Mouse (Mus musculus) CD4-positive, CD25-positive, alpha-beta regulatory T cell, adult 4 months (primary cell): ENCODE results near the gene Tmem51. TPM values are rescaled to one million over a fixed set of nuclear protein-coding genes. Genes with fewer than 3 reads are reported as not detected.
A peak's percentile ranks its signal among the peaks of the same experiment; 100 is the strongest.

Source experiments
- ATAC-seq: one replicate; pipeline ENCODE4 v1.8.0; 2017
- polyA plus RNA-seq, 2 experiments: library from polyadenylated mRNA; unstranded; fragments of 100-300 nt; shearing (Covaris generic); gene quantifications; one replicate each; pipeline ENCODE4 v1.2.1; 2017

Gene Tmem51
- under 1 TPM; 0.86 to 0.96 TPM for polyA plus RNA-seq

DNA sequence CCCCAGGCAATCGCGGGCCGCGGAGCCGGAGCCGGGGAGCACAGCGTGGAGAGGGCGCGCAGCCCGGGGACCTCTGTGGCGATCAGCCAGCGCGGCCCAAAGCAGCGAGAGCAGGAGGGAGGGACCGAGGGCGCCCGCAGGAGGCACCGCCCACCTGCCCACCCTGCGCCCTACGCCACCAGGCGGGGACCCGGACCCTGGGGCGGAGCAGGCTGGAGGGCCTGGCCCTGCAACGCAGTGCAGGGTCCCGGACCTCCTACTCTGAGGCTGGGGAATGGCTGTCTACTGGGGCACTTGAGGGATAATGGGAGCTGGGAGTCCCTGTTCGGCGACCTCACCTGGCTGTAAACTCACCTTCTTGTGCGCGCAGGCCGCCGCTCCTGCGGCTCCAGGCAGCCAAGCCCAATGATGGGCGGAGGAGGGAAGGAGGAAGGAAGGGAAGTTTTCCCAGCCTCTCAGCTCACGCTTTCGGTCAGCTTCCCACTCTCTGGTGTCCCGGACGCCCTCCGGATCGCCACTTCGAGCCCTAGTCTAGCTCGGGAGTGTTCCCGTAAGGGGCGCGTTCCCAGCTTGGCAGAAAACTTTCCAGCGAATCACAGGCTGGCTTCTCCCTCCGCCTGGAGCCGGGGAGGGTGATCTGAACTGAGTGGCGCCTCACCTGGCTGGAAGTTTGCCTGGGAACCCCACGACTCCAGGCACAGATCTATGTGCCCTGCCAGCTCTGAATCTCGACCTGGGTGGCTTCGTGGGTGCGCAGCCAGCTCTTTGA lies at the start of gene Tmem51:
Tmem51 (minus strand) TSS at position 174 of the 769 bp plus-strand sequence.
- no peak for ATAC-seq

DNA sequence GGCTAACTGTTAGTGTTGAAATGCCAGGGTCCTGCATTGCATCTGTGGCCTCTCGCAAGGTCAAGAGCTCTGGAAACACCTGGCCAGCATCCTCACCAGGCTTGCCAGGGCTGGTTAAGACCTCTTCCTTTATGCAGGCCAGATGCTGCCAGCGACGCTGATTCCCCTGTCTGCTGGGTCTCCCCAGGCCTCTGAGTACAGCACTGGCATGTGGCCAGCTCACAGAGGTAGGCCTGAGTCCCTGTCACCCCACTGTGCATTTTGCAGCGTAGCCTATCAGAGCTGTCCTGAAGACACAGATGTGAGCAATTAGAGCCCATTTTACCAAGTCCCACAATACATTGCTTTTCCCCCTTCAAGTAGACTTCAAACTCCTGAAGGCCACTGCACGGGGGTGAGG lies 46.1 kb upstream of the Tmem51 start:
- no peak for ATAC-seq

DNA sequence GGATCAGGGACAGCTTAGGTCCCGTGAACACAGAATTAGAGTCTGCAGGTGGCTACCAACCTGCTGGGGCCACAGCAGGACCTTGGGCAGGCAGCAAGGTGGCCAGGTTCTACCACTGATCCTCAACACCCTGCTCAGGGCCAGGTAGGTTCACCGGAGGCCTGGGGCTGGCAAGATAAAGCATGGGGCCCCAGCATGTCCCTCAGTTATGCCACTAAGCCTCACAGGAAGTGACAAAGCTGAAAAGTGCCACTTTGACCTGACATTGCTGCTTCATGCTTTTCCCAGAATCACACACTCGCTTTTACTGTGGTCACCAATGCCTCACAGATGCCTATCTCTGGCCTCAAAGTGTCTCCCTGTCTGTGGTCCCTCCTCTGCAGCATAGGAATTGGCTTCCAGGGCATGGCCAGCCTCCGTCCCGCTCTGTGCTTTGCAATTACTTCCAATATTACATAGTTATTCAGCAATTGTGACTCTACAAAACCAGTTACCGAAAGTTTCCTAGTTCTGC lies 43.2 kb upstream of the Tmem51 start:
- ATAC-seq: no peak

DNA sequence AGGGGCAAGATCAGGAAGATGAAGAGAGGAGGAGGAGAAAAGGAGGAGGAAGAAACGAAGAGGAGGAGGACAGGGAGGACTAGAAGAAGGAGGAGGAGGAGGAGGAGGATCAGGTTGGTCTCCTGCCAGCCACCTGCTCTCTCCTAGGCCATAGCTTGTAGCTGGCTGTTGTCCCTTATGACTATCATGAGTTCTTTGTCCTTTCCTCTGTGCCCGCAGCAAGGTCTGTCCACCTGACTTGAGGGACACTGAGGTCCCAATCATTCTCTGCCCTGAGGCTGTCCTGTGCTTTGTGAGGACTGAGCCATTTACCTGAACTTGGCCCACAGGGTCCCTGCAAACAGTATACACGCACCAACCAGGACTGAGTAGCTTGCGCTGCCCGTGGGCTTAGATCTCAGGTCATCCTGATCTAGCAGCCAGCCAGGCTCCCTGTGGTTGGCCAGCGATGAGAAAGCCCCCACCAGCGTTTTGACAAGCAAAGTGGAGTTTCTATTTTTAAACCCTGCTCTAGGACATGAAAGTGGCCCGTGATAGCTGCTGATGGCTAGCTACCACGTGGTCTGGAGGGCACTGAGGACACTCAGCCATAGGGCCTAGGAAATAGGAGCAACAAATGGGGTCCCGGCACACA lies 42.7 kb upstream of the Tmem51 start:
- no peak for ATAC-seq

DNA sequence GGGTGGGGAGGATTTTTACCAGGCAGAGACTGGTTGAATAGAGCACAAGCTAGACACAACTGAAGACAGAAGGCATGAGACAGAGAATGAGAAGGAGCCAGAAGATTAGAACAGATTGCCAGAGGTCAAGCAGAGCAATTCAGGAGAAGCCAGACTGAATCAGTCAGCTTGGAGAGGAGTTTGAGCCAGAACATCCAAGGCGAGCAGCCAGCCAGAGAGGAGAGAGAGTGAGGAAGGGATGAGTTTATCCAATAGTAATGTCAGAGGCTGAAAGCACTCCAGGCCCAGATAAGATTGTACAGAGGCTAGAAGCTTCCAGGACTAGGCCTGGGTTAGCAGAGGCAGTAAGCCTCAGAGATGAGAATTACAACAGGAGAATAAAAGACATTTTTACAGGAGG lies 37.1 kb upstream of the Tmem51 start:
- no peak for ATAC-seq

DNA sequence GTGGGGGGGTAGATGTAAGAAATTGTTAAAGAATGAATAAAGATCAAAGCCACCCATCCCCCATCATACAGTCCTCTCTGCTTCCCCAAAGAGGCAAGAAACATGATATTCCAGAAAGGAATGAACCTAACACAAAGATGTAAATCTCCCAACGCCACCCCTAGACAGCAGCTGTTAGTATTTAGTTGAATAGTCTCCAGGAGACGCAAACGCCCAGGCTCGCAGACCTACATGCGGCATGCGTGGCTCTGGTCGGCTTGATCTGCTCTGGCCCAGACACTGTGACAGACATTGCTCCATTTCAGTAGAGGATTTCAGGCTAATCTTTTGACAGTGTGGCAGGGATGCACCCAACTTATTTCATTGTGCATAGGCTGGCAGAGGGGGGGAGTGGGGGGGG lies 34.4 kb upstream of the Tmem51 start:
- no peak for ATAC-seq

DNA sequence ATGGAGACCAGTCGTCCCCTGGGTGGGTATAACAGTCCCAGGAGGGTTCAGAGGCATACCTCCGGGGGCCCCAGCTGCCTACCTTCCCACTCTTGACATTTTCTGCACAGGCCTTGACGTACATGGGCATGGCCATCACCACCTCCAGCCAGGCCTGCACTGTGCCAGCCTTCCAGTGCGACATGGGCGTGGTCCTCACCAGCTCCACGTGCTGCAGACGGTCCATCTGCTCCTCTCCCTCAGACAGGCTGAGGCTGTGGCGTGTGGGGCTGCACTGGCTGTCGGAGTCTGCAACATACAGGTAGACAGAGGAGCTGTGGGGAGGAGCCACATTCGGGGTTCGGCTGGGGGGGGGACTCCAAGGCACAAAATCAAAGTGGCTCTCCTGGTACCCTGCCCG lies 33.9 kb upstream of the Tmem51 start:
- ATAC-seq: no peak

DNA sequence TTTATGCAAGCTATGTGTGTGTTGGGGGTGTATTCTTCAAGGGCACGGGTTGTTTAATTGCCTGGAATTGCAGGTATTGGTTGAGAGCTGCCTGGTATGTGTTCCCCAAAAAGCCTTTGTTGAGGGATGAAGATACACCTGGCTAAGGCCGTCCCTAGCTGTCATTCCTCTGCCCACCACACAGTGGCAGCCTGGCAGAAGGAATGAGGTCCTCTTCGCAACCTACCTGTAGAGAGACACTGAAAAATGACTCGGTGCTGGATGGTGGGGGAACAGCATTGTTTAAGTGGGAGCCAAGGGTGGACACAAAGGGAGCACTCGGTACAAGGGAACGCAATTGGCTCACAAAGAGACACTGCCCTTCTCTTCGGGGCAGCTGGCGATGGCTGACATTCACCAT lies 29.2 kb upstream of the Tmem51 start:
- ATAC-seq: no peak

DNA sequence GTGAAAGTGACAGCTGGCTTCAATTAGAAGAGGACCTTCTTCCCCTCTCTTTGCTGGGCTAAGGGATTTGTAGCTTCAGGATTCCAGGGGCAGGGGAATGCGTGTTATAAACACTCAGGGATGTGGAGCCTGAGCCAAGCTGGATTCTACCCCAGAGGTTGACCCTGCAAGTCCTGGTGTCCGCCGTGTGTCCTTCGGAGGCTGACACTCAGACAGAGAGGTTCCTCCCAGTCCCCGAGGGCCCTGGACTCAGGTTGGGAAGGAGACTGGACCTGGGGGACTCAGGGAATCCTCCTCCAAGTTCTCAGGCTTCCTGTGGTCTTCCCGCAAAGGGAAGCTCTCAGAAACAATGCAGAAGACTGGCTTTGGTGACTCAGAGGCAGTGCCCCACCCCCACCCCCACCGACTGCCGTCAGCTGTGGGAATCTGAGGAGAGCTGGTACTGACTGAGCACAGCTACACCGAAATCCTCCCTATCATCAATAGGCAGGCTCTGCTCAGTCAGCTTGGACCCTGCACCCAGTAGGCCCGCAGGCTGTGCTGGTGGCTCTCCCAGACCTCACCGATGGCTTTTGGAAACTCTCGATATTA lies 19.1 kb upstream of the Tmem51 start:
- ATAC-seq: no peak

DNA sequence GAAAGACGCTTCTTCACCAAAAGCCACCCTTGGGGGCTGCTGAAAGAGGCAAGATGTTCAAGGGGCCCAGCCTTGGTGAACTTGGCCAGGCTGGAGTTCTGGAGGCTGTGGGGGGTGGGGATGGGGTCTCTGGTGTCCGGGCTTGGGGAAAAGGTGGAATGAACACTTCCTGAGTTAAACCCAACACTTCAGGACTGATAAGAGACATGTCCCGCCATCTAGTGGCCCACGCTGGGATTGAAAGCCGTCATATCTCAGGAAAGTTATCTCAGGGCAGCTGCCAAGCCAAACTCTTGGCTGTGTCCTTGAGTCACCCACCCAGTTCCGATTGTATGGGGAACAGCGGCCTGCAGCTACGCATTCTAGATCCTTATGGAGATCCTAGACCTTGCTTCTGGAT lies 14.2 kb upstream of the Tmem51 start:
- no peak for ATAC-seq

DNA sequence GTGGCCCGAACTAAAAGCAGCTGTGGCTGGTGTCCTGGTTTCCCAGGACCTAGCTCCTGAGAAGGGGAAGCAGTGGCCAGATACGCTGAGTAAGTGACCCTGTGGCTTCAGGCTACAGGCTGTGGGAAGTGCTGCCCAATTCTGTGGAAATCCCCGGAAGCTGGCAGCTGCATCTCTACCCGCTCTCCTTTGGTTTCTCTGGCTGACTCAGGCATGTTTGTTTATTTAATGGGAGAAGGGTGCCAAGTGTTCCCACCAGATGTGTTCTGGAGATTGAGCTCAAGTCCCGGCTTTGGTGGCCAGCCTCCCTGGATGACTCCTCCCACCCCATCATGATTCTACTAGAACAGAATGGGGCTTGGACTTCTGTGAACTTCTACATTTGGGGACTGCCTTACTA lies 13.8 kb upstream of the Tmem51 start:
- ATAC-seq: no peak

DNA sequence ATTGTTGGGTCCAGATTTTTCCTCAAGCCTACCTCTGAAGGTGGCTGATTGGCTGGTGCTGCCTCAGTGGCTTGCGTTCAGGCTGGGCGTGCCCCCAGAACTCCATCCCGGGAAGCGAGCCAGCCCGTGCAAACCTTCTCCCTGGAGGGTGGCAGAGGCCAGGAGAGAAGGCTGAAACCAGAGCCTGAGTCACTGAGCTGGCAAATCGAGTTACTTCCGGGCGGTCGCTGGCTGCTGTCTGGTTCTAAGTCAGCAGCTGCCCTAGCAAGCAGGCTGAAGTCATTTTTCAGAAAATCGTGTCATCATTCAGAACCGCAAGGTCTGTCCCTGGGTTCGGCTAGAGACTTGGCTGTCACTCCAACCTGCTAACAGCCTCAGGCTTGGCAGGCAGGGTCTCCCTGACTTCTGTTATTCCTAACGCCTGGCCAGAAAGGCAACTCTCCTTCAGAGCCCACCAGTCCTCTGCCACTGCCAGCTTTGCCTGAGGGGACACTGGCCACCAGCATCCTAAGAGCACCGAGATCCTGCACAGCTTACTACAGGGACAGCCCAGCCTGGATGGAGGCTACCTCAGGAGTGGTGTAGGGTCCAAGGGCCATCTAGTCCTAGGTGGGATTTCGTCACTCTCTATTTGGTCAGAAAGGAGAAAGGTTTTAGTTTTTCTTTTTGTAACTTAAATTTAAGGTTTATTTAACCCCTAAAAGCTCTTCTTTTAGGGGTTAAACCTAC lies 11.6 kb upstream of the Tmem51 start:
- no peak for ATAC-seq

DNA sequence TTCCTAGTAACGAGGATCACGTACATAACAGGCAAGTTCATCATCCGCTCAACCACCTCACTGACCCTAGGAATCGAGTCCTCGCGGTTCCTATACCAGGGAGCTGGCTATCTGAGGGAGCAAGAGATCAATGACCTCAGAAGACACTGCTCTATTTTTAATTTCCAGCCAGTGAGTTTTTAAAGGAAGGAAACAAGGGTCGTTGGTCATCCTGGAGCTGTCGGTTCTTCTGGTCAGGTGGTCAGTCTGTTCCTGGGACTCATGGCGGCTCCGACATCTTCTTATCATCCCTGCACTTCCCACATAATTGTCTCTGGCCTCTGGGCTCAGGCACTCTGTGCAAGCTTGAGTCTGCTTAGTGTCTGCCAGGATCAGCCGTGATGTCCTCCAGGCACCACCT lies 10.3 kb upstream of the Tmem51 start:
- ATAC-seq: no peak

DNA sequence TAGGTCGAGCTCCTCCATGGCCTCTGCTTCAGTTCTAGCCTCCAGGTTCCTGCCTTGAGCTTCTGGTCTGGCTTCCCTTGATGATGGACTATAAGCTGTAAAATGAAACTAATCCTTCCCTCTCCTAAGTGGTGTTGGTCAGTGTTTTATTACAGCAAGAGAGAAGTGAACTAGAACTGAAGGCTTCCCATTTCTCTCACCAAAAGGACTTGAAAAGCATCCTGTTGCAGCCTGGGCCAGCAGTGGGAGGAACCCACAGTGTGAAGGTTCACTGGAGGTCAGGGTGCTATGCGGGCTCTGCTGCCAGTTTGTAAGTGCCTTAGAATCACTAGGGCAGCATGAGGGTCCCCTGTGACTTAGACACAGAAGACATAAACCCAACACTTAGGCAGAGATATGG lies 7.0 kb upstream of the Tmem51 start:
- no peak for ATAC-seq

DNA sequence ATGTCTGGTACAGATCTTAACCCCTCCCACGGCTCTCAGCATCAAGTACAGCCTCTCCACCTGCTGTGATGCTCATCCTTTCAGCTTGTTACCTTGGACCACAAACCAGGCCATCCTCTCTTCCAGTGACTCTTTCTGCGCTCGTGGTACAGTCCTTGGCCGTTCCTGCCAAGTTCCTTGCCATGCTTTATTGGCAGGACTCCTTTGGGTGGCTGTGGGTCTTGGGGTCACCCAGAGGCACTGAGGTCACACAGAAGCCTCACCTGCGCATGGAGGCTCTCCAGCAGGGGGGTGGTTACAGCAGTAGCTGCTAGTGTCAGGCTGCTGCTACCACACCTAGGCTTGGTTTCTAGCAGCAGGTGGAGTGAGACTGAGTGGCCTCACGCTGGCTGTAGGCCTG lies 5.9 kb upstream of the Tmem51 start:
- no peak for ATAC-seq

DNA sequence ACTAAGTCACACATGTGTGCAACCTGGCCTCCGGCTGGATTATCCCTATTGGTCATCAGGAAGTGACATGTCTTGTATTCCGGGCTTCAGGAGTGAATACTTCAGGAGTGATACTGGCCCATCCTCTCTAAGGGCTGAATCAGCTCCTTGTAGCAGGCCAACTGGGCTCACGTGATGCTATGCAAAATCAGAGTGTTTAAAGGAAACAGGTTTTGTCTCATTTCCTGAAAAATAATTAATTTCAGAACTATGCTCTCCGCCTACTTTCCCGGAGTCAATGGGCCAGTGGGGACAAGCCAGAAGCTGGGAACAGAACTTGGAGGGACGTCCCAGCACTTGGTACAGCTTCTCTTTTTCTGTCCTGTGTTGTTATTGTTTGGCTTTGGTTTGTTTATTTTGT lies 4.7 kb upstream of the Tmem51 start:
- no peak for ATAC-seq

DNA sequence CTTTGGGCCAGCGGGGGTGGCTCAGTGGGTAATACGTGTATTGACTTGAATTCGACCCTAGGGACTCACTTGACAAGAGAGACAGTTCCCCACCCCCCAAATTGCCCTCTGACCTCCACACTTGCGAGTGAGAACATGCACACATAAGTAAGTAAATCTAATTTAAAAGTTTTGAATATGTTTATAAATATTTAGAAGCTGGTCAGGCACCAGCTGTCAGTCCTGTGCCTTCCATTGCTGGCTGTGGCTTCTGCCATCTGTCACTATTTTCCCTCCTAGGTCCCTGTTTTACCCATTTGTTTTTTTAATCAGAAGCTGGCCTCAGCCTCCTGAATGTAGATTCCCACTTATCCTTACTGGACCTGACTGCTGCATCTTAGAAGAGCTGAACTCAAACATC lies 4.3 kb upstream of the Tmem51 start:
- no peak for ATAC-seq

DNA sequence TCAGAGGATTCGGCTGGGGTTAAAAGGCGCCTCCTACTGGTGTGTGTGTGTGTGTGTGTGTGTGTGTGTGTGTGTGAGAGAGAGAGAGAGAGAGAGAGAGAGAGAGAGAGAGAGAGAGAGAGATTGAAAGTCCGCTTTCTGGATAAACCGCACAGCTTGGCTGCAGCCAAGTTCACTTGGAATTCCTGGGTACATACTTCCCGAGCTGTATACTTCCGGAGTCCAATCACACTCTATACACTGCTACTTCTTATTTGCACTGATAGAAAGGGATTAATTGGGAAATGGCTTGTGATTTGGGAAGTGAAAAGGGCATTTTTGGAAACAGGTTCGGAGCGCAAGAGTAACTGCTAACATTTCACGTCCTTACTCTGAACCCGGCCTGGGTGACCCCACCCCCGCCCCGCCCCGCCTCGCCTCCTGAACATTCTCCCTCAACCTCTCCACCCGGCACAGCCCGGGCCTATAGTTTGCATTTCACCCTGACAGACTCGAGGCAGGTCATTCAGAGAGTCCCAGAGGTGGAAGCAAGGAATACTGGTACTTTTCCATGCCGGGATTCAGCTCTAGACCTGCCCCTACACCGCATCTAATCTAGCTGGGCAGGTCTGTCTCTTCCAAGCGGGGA lies 946 bp upstream of the Tmem51 start:
- no peak for ATAC-seq

DNA sequence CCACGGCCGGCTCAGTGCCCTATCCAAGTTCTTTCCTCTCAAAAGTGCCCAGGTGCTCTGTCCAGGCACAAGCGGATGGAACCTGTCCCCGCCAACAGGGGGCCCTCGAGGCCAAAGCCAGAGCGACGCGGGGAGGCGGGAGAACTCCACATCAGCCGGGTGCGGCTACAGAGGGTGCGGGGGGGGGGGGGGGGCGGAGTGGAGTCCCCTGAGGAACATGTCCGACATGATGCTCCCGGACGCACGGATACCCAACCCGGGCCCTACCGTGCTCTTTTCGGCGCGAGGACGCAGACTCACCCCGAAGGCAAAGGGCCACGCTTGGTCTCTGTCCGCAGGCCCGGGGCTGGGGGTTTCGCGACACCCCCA lies 358 bp downstream of the Tmem51 start:
- ATAC-seq: peak; percentile 32

DNA sequence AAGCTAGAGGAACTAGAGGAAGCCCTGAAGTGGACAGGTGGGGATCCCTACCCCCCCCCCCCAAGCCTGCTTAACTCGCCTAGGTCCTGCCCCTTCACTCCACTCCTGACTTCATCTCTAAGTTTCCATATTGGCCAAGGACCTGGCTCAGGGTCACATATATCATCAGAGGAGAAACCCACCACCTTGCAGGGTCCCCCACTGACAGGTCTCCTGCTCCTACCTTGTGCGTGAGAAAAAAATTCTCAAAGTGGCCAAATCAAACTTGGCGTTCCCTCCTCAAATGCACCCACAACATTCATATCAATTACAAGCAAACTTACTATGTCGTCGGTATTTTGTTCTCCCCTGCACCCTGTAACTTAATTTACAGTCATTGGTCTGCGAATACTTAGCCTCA lies 911 bp downstream of the Tmem51 start:
- ATAC-seq: no peak

DNA sequence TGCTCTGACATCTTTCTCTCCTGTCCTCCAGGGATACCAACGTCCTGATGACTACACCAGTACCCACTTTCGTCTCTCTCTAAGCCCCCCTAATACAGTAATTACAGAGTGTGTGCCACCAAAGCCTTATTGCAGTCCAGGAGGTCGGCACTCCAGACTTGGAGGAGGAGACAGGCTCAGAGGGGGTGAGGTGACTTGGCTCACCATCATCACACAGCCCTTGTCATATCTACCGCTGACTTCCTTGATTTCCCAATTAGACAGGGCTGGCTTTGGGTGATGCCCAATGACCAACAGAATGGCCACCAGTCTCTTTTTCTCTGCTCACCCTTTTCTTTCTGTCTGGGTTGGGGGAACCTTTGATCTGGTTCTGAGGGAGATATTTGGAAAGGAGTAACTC lies 1.4 kb downstream of the Tmem51 start:
- ATAC-seq: no peak

DNA sequence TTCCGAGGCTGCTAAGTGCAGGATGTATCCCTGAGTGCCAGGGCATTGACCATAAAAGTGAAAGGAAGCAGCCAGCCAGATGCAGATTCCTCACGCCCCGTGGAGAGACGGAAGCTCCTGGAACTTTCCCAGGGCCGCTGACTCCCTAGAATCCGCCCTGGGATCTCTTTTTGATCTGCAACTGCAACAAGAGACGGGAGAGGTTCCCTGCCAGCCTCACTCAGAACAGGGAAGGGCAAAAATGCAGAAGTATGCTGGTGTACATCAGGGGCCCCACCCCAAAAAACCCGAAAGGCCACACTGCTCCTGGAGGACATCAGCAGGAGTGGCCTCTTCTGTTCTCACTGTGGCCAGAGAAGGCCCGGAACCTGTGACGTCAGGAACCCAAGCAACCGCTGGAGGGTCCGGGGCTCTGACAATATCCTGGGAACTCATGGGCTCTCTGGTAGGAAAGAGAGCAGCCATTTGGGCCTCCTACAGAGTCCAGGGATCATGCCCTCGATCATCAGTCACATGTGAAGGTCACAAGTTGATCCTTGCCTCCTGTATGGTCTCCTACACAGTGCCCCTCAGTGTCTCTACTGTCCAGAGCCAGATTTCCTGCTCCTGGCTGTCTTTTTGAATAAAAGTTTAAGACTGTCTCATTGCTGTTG lies 2.3 kb downstream of the Tmem51 start:
- no peak for ATAC-seq
